Mouse (Mus musculus) large intestine, adult 2 months (tissue): ENCODE measurements at regions not wholly inside any gene's neighbourhood (a gene's known extent, or its start where the extent isn't known, plus 50 kb on each side); places are given as distances from the start of the nearest gene placed in this dataset.
A peak's percentile ranks its signal among the peaks of the same experiment; 100 is the strongest.
"Not testable (repeated sequence)": the region's sequence is repeated elsewhere in the genome, so short reads cannot be mapped to it uniquely, and the experiment has no call there.

Experiments used
- DNase-seq: peaks from one replicate; pipeline ENCODE4 v3.0.0-alpha.2; 2012; ENCODE audit warnings: low read depth, low spot score
- WGBS: fragments of 180-500 bp; shearing (Covaris S2); methylation state at CpG from one replicate; pipeline ENCODE4 v1.1.7; 2018; 5-methylcytosine and 5-hydroxymethylcytosine counted together

DNA sequence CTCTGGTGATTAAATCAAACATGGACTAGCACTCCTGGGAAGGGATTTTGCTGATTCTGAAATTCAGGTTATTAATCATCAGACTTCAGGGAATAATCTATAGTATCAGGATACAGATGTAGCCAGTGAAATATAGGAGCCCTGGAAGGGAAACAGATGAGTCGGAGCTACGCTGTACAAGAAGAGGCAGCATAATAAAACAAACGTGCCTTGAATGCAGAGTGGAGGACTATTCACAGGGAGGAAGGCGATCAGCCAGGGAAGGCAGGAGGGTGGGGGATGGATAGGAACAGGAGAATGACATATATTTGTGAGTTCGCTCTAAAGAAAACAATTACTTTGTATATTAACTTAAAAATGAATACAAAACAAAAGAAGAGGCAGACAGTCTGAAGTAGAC, 286.6 kb upstream of the Got2 start:
- WGBS: 69% methylated on average over 5 of the region's 5 CpGs

GRCm38 (mm10) chr8:96164933-96165332, 276.6 kb upstream of the Got2 start:
- 89% methylated on average over 8 of the region's 8 CpGs for WGBS
- no peak for DNase-seq

More for the DNA sequence above, 286.6 kb upstream of the Got2 start:
- DNase-seq: no peak

- 43% methylated on average over 6 of the region's 6 CpGs for WGBS
- no peak for DNase-seq
Observed at GRCm38 (mm10) chr8:96159899-96160298, 271.6 kb upstream of the Got2 start.

- WGBS: 38% methylated on average over 12 of the region's 12 CpGs
- peak; percentile 6 for DNase-seq
Observed at GRCm38 (mm10) chr8:96152496-96153250, 264.3 kb upstream of the Got2 start.

GRCm38 (mm10) chr8:96152056-96152455, 263.7 kb upstream of the Got2 start:
- whole genome bisulfite sequencing: 76% methylated on average over 10 of the region's 10 CpGs
- DNase-seq: no peak

GRCm38 (mm10) chr8:96151065-96151472, 262.7 kb upstream of the Got2 start:
- WGBS: 77% methylated on average over 16 of the region's 16 CpGs
- no peak for DNase-seq

DNA sequence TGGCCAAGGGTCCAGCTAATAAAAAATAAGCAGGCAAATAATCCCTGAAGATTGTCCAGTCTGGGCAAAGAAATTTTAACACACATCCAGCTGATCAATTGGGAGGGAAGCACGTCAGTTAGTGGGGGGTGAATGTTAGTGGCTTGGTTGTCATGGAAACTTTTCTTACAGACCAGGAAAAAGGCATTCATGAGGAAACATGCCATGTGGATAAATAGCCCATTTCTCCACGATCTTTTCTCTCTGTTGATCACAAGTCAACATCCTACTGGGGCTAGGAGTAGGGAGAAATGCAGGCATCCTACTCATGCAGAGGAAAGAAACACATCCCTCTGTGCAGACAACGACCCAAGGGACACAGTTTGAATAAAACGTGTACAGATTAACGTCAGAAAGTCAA, 243.8 kb upstream of the Got2 start:
- DNase-seq: no peak
- 42% methylated on average over 5 of the region's 5 CpGs for WGBS

GRCm38 (mm10) chr8:96128329-96128728, 240.0 kb upstream of the Got2 start:
- 83% methylated on average over 2 of the region's 2 CpGs for WGBS
- DNase-seq: no peak

- no peak for DNase-seq
- WGBS: 53% methylated on average over 5 of the region's 5 CpGs
Observed at GRCm38 (mm10) chr8:96100817-96101216, 212.5 kb upstream of the Got2 start.

GRCm38 (mm10) chr8:96092931-96093330, 204.6 kb upstream of the Got2 start:
- no peak for DNase-seq
- WGBS: 71% methylated on average over 3 of the region's 3 CpGs

GRCm38 (mm10) chr8:96090231-96090630, 201.9 kb upstream of the Got2 start:
- no peak for DNase-seq
- 91% methylated on average over 1 of the region's 1 CpGs for WGBS

GRCm38 (mm10) chr8:96068306-96068705, 180.0 kb upstream of the Got2 start:
- WGBS: 73% methylated on average over 5 of the region's 5 CpGs
- no peak for DNase-seq

DNA sequence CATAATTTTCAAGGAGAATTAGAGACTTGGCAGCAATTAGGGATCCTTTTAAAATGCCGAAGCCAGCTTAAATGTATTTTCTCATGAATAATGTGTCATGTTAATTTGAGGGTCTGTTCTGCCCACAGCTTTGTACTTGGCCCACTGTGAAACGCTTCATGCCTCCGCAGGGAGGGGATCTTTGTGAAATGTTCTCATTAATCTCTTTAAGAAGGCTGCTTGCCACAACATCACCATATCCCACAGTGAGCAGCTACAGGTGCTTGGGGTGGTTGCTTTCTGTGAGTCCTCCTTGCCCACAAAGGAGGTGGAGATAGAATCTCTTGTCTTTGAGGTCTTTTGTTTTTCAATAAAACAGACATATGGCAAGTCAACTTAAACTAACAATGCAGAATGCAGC, 159.3 kb upstream of the Got2 start:
- DNase-seq: no peak
- WGBS: 79% methylated on average over 3 of the region's 3 CpGs

DNA sequence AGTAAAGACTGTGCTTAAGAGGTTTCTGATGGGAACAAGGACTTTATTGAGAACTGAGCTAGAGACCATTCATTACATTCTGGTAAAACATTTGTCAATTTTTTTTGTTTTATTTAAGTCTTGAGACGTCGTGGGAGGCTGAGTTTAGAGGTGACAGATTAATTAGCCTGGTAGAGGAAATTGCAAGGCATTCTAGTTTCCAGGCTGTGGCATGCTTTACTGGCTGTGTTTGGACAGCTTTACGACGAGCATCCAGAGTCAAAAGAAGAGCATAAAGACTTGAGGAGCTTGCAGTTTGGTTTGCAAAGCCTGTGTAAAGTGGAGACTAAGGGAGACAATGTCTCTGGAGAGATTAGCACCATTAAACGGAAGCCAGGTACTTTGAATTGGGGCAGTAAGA, 154.0 kb upstream of the Got2 start:
- DNase-seq: no peak
- WGBS: 14% methylated on average over 5 of the region's 5 CpGs

GRCm38 (mm10) chr8:96040216-96040615, 151.9 kb upstream of the Got2 start:
- DNase-seq: no peak
- 7% methylated on average over 1 of the region's 1 CpGs for WGBS

- WGBS: 86% methylated on average over 3 of the region's 3 CpGs
- DNase-seq: not testable (repeated sequence)
Observed at GRCm38 (mm10) chr8:96018742-96019141, 130.4 kb upstream of the Got2 start.

DNA sequence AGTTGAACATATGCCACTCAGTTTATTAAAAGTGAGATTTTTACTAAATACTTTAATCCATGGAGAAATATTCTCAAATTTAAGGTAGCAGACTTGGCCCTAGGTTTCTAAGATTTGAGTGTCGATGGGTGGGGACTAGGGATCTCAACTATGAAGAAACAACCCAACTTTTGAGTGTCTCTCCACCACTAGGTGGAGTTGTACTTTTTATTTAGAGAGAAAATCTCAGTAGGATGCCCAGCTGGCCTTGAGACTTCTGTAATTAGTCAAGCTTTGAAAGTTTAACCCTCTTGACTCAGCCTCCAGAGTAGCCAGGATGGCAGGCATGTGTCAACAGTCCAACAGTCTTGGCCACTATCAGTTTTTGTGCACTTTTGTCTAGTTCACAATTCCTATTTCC, 123.7 kb upstream of the Got2 start:
- DNase-seq: no peak
- 86% methylated on average over 1 of the region's 1 CpGs for WGBS

DNA sequence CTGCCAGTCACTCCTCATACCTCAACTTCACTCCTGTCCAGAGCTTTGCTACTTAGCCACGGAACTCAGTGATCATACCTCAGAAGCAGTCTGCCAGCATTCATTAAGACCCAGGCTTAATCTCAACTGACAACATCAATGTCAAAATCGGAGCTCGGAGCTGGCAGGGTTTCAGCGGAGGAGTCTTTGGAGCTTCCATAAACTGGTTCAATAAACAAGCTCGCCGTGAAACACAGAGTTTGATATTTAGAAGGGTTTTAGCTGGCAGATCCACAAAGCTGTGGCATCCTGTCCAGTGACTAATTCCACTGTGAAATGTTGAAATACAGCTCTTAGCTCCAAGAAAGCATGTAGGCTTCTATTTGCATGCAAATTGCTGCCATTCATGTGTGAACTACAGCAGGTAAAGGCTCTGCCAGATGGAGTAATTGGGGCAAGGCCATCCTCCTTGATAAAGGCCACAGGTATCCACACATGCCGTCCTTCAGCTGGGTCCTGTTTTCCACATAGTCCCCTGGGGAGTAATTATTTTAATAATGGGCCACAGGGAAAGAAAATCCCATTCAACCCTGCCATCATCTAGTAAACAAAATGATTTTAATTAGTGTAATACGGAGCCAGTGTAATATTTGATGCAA, 103.6 kb upstream of the Got2 start:
- DNase-seq: no peak
- 71% methylated on average over 8 of the region's 8 CpGs for WGBS

DNA sequence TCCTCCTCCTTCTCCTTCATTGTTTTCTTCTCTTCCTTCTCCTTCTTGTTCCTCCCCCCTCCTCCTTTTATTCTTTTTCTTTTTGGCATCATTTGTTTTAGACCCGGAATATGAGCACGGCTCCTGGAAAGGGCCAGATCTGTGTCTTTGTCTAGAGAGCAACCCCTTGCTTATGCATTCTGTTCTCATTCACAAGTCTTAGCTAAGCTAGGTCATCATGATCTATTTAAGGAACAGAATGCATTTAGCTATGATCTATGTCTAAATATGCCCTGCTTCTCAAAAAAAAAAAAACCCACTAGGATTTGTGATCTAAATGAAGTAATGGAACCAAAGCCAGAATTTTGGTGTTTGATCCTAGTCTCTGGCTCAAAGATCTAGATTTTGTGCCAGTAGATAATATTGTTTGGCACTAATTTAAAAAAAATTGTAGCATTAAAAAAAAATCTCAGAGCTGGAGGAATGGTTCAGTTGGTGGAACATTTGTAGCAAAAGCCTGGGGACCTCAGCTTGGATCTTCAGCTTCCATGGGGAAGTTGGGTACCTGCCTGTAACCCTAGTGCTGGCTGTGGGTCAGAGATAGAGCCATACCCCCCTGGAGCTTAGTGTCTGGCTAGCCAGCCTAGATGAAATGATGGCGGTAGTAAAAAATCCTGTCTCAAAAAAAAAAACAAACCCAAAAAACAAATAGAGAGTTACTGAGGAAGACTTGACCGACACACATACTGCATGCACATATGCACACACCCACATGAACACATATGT, 100.5 kb upstream of the Got2 start:
- DNase-seq: no peak
- WGBS: 89% methylated on average over 4 of the region's 4 CpGs

DNA sequence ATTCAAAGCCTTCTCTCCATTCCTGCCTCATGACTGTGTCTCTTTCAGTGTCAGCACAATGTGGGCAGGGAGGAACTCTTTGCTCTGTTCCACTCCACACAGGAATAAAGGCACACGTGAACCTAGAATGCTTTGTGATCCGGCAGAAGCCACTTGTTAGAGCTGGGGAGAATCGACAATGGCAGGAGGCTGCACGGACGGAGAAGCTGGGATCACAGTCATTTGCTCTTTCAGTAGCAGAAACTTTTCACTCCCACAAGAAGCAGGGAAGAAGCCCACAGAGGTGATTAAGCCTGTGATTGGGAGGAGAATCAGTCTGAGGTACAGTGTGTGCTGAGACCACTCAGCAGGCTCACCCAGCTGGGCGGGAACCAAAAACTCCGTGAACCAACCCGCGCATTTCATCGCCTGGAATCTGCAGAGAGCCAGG, 98.7 kb upstream of the Got2 start:
- DNase-seq: no peak

DNA sequence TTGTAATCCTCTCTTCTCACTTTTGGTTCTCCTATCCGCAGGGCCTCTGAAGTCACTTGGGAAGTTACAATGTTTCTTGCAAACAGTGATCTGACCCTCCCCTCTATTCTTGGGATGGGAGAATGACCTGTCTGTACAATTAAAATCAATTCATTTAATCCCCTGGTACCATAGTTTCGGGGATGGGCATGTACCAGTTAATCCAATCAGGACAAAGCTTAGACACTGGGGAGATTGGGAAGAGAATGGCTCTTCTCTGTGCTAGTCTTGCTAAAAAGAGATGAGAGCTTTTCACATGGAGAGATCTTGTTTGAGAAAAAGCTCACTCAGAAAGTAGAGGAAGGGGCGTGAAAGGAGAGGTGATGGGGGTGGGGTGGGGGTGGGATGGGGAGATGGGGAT, 98.1 kb upstream of the Got2 start:
- no peak for DNase-seq
- 68% methylated on average over 3 of the region's 3 CpGs for WGBS

More for the DNA sequence above, 98.7 kb upstream of the Got2 start:
- WGBS: 31% methylated on average over 10 of the region's 10 CpGs
